Mouse (Mus musculus) testis, postnatal 10 days (tissue): ENCODE results near the gene Arid3b.

Experiments used
- DNase-seq: peaks from one replicate; pipeline ENCODE4 v3.0.0; 2021; ENCODE audit warnings: low spot score

Gene Arid3b

GRCm38 (mm10) chr9:57829812-57830557 lies 6.6 kb downstream of the Arid3b start:
- DNase-seq, result no peak

- DNase-seq, result no peak
Observed at GRCm38 (mm10) chr9:57823397-57823796, 13.2 kb downstream of the Arid3b start.

- no peak for DNase-seq
Observed at GRCm38 (mm10) chr9:57822812-57823211, 13.8 kb downstream of the Arid3b start.

GRCm38 (mm10) chr9:57820186-57821080 lies 16.2 kb downstream of the Arid3b start:
- no peak for DNase-seq

- DNase-seq, result no peak
Observed at GRCm38 (mm10) chr9:57817220-57817667, 19.3 kb downstream of the Arid3b start.

- no peak for DNase-seq
Observed at GRCm38 (mm10) chr9:57814866-57815265, 21.7 kb downstream of the Arid3b start.

- DNase-seq, result no peak
Observed at GRCm38 (mm10) chr9:57814014-57814413, 22.6 kb downstream of the Arid3b start.

- DNase-seq, result no peak
Observed at GRCm38 (mm10) chr9:57811793-57812733, 24.5 kb downstream of the Arid3b start.

GRCm38 (mm10) chr9:57810691-57811090 lies 25.9 kb downstream of the Arid3b start:
- DNase-seq, result no peak

GRCm38 (mm10) chr9:57808771-57809310 lies 27.8 kb downstream of the Arid3b start:
- no peak for DNase-seq

- DNase-seq, result no peak
Observed at GRCm38 (mm10) chr9:57807174-57807651, 29.4 kb downstream of the Arid3b start.

GRCm38 (mm10) chr9:57806066-57806481 lies 30.5 kb downstream of the Arid3b start:
- no peak for DNase-seq

- DNase-seq, result no peak
Observed at GRCm38 (mm10) chr9:57805087-57805737, 31.4 kb downstream of the Arid3b start.

- DNase-seq, result no peak
Observed at GRCm38 (mm10) chr9:57803839-57804238, 32.8 kb downstream of the Arid3b start.

GRCm38 (mm10) chr9:57803047-57803446 lies 33.5 kb downstream of the Arid3b start:
- no peak for DNase-seq

GRCm38 (mm10) chr9:57800325-57800975 lies 36.1 kb downstream of the Arid3b start:
- DNase-seq, result no peak

- DNase-seq, result no peak
Observed at GRCm38 (mm10) chr9:57798725-57799253, 37.8 kb downstream of the Arid3b start.

GRCm38 (mm10) chr9:57797456-57797855 lies 39.1 kb downstream of the Arid3b start:
- no peak for DNase-seq

- DNase-seq, result no peak
Observed at GRCm38 (mm10) chr9:57789733-57790132, 46.9 kb downstream of the Arid3b start.

- no peak for DNase-seq
Observed at GRCm38 (mm10) chr9:57782656-57783055, 53.9 kb downstream of the Arid3b start.
